Mouse (Mus musculus) intestine, postnatal 0 days (tissue): Measurements from ENCODE around the gene Brk1. TPM values are rescaled to one million over a fixed set of nuclear protein-coding genes. Genes with fewer than 3 reads are reported as not detected.
A peak's percentile ranks its signal among the peaks of the same experiment; 100 is the strongest.

Experiments used
- ATAC-seq: fragments of 200-750 bp; cut with Nextera tagmentation; 2 replicates; pipeline ENCODE4 v1.8.0; 2017; ENCODE audit warnings: mild to moderate bottlenecking, moderate TSS enrichment, moderate library complexity
- H3K27ac ChIP-seq: fragments of 300-500 bp; sonication (generic); 2 replicates; pipeline ENCODE4 v1.5.1; 2014; ENCODE audit warnings: mild to moderate bottlenecking, low read depth, low read length, moderate library complexity
- H3K27me3 ChIP-seq: fragments of 300-500 bp; sonication (generic); replicated peaks from 2 replicates; pipeline ENCODE4 v1.6.1; 2014; ENCODE audit warnings: low read length, mixed read lengths; ENCODE audit not compliant: control insufficient read depth, insufficient read depth
- H3K36me3 ChIP-seq: fragments of 300-500 bp; sonication (generic); 2 replicates; pipeline ENCODE4 v1.6.1; 2014; ENCODE audit warnings: mild to moderate bottlenecking, moderate library complexity; ENCODE audit not compliant: control insufficient read depth, insufficient read depth
- H3K4me1 ChIP-seq: fragments of 300-500 bp; sonication (generic); replicated peaks from 2 replicates; pipeline ENCODE4 v1.6.1; 2014; ENCODE audit warnings: antibody characterized with exemption, low read length, mixed read lengths; ENCODE audit not compliant: control insufficient read depth, insufficient read depth
- H3K4me2 ChIP-seq: fragments of 300-500 bp; sonication (generic); replicated peaks from 2 replicates; pipeline ENCODE4 v1.6.1; 2014; ENCODE audit warnings: low read depth, mild to moderate bottlenecking, moderate library complexity
- H3K4me3 ChIP-seq: fragments of 300-500 bp; sonication (generic); 2 replicates; pipeline ENCODE4 v1.5.1; 2014; ENCODE audit warnings: low read depth, low read length
- H3K9ac ChIP-seq: fragments of 300-500 bp; sonication (generic); 2 replicates; pipeline ENCODE4 v1.6.1; 2014; ENCODE audit warnings: mild to moderate bottlenecking, low read depth, low read length
- H3K9me3 ChIP-seq: fragments of 300-500 bp; sonication (generic); 2 replicates; pipeline ENCODE4 v1.6.1; 2016; ENCODE audit warnings: mixed run types; ENCODE audit not compliant: control insufficient read depth
- CTCF ChIP-seq: sonication (generic); IDR thresholded peaks from 2 replicates; pipeline ENCODE4 v1.5.1; 2016; ENCODE audit warnings: low read depth, mild to moderate bottlenecking, control low read depth, antibody characterized with exemption, moderate library complexity
- WGBS: fragments of 180-500 bp; shearing (Covaris S2); extraction: QIAGEN DNeasy Blood & Tissue Kit; methylation state at CpG from one replicate; pipeline ENCODE4 v1.1.7; 2014; 5-methylcytosine and 5-hydroxymethylcytosine counted together
- polyA plus RNA-seq: library from polyadenylated mRNA; unstranded; fragments of >200 nt; fragmentation: Nextera tagmentation; extraction: Ambion mirVana; gene quantifications from 2 replicates; pipeline ENCODE4 v1.2.1, GENCODE M21; 2015

Gene Brk1
- polyA plus RNA-seq, 1 experiment from 2014 or later = 187 TPM

DNA sequence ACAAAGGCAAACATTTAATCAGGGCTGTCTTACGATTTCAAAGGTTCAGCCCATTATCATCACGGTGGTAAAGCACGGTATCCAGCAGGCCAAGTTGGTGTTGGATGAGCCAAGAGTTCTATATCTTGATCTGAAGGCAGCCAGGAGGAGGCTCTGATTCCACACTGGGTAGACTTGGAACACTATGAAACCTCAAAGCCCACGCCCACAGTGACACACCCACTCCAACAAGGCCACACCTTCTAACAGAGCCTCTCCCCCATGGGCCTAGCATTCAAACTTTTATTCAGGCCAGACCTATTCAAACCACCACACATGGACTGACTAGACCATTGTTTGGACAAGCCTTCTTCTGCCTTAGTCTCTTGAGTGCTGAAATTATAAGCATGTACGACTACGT lies 1.8 kb upstream of the Brk1 start:
- 0 out of 2 replicates have a peak, but pooled peaks cover 3% of the 10 kb centered on the region for H3K36me3 ChIP-seq
- no peak for ATAC-seq
- H3K27ac ChIP-seq = no peak overlapping the region
- no peak overlapping the region for H3K4me3 ChIP-seq
- H3K9me3 ChIP-seq = no peaks in the 10 kb centered on the region
- H3K27me3 ChIP-seq = no peaks in the 10 kb centered on the region
- H3K4me2 ChIP-seq = no peak overlapping the region
- WGBS = 88% methylated on average over 6 of the region's 6 CpGs
- no peak overlapping the region for H3K9ac ChIP-seq
- TF ChIP-seq CTCF = no peak
- H3K4me1 ChIP-seq = no peaks in the 10 kb centered on the region

DNA sequence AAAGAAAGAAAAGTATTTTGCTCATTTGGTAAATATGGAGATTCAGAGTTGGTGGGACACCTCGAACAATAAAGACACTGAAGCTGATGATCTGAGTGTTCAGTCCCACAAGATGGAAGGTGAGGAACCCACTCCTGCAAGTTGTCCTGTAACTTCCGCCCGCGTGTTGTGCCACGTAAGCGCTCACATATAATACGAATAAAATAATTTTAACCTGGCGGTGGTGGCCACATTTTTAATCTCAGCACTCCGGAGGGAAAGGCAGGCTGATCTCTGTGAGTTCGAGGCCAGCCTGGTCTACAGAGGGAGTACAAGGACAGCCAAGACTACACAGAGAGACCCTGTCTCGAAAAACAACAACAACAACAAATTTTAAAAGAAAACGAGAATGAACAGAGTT lies 579 bp upstream of the Brk1 start:
- TF ChIP-seq CTCF = no peak
- peaks cover 3% of the 10 kb centered on the region; the same call in 1 of the 2 replicates for H3K4me1 ChIP-seq
- no peaks in the 10 kb centered on the region for H3K27me3 ChIP-seq
- H3K9me3 ChIP-seq = no peaks in the 10 kb centered on the region
- H3K27ac ChIP-seq = no peak overlapping the region
- 58% methylated on average over 12 of the region's 12 CpGs for WGBS
- ATAC-seq = no peak
- H3K36me3 ChIP-seq = 0 out of 2 replicates have a peak, but pooled peaks cover 3% of the 10 kb centered on the region
- H3K4me3 ChIP-seq = peak overlapping the region; percentile 57
- H3K9ac ChIP-seq = peak overlapping the region; percentile 56
- H3K4me2 ChIP-seq = peak overlapping the region; percentile 75

DNA sequence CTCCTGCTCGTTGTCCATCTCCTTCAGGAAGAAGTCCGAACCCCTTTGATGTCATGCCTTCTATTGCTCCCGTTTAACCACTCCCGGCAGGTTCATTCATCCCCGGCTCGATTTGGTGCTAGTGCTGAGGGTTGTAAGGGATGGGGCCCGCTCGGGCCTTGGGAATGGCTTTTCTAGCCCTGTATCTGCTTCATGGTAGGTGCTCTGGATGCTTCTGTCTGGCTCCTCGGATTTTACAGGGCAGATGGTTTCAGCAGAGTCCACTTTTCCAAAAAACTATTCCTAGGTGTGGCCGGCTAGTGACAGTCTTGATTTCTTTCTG lies 613 bp downstream of the Brk1 start:
- 0 out of 2 replicates have a peak, but pooled peaks cover 3% of the 10 kb centered on the region for H3K36me3 ChIP-seq
- H3K4me3 ChIP-seq = peak overlapping the region; percentile 57
- H3K9me3 ChIP-seq = no peaks in the 10 kb centered on the region
- H3K27ac ChIP-seq = peak overlapping the region; percentile 29; the same call in 1 of the 2 replicates
- no peak for TF ChIP-seq CTCF
- no peaks in the 10 kb centered on the region for H3K27me3 ChIP-seq
- peak overlapping the region; percentile 56 for H3K9ac ChIP-seq
- WGBS = 2% methylated on average over 10 of the region's 10 CpGs
- peaks cover 3% of the 10 kb centered on the region; the same call in 1 of the 2 replicates for H3K4me1 ChIP-seq
- peak overlapping the region; percentile 75 for H3K4me2 ChIP-seq
- ATAC-seq = peak; percentile 10; the same call in 1 of the 2 replicates

DNA sequence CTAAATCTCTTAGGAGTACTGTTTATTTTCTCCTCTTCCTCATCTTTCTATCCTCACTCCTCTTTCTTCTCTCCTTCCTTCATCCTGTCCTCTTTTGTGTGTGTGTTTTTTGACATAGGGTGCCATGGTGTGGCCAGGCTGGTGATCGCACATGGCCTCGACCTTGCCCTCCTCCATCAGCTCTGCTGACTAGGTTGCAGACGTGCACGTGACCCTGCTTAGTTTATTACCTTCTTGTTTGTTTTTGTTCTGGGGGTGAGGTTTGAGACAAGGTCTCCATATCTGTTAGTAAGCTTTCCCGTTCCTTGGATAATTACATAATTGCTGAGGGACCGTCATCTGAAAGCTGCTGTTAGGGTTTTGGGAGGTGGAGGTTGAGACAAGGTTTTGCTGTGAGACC lies 4.3 kb downstream of the Brk1 start:
- no peaks in the 10 kb centered on the region for H3K27me3 ChIP-seq
- H3K4me3 ChIP-seq = no peak overlapping the region
- no peak overlapping the region for H3K27ac ChIP-seq
- 0 out of 2 replicates have a peak, but pooled peaks cover 3% of the 10 kb centered on the region for H3K36me3 ChIP-seq
- no peak for ATAC-seq
- 44% methylated on average over 6 of the region's 6 CpGs for WGBS
- no peak overlapping the region for H3K9ac ChIP-seq
- H3K9me3 ChIP-seq = no peaks in the 10 kb centered on the region
- no peak for TF ChIP-seq CTCF
- H3K4me2 ChIP-seq = no peak overlapping the region
- H3K4me1 ChIP-seq = peaks cover 3% of the 10 kb centered on the region; the same call in 1 of the 2 replicates

DNA sequence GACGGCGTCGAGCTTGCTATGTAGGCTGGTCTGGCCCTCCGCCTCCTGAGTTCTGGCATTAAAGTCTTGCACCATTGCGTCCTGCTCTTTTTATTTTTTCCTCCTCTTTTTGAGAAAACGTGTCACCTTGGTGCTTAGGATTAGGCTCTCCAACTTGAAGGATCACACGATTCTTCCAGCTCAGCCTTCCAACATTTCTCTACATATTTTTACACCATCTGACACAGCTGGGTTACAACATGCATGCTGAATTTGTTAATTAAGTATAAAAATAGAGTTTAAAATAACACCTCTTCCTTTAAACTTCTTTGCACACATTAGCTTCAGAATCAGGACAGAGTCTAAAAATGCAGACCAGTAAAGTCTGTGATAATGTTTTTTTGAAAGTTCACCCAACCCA lies 4.7 kb downstream of the Brk1 start:
- Histone ChIP-seq H3K9me3 (no peaks in the 10 kb centered on the region), H3K4me1 (peaks cover 3% of the 10 kb centered on the region; the same call in 1 of the 2 replicates), H3K36me3 (0 out of 2 replicates have a peak, but pooled peaks cover 3% of the 10 kb centered on the region), H3K27me3 (no peaks in the 10 kb centered on the region), H3K4me3 (no peak overlapping the region), H3K4me2 (no peak overlapping the region), H3K27ac (no peak overlapping the region), H3K9ac (no peak overlapping the region)
- 62% methylated on average over 7 of the region's 7 CpGs for WGBS
- ATAC-seq = no peak
- no peak for TF ChIP-seq CTCF

DNA sequence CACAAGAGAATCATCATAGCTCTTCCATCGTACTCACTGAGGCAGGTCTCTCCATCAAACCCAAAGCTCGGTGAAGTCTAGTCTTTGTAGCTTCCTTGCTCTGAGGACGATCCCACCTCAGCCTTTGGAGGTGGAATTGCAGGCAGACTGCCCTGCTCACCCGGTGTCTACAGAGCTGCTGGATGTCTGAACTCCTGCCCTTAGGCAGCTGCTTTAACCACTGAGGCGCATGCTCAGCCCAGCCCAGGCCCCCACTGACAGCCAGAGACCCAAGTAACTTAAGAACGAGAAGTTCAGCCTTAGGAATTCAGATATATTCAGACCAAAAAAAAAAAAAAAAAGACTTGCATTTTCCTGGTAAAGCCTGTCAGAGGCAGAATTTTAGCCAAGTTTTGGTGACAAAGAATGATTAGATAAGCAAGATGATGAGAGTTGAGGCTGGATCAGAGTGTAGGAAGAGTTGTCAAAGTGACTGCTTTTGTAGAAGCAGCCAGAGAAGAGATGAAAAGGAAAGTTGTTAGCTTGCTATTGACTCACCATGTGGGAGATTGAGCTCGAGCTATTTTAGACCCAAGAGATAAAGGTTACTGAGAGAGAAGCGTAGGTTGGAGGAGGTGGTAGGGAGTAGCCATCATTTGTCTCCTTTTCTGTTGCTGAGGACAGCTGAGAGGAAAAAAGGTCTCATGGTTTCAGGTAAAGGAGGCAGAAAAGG lies 7.8 kb downstream of the Brk1 start:
- ATAC-seq = no peak
- Histone ChIP-seq H3K9me3 (no peaks in the 10 kb centered on the region), H3K27ac (no peak overlapping the region), H3K36me3 (peaks cover 20% of the 10 kb centered on the region), H3K9ac (no peak overlapping the region), H3K4me2 (no peak overlapping the region), H3K4me3 (no peak overlapping the region), H3K27me3 (no peaks in the 10 kb centered on the region), H3K4me1 (peaks cover 3% of the 10 kb centered on the region; the same call in 1 of the 2 replicates)
- no peak for TF ChIP-seq CTCF
- WGBS = 79% methylated on average over 8 of the region's 8 CpGs
